Mouse (Mus musculus) heart, adult 2 months (tissue): Measurements from ENCODE around the gene Ubc.
A peak's percentile ranks its signal among the peaks of the same experiment; 100 is the strongest.

ENCODE experiments used
- CTCF ChIP-seq: fragments of 200-600 bp; IDR thresholded peaks from 2 replicates; pipeline ENCODE4 v1.8.1; 2022; ENCODE audit warnings: antibody characterized with exemption, mild to moderate bottlenecking, moderate library complexity
- EP300 ChIP-seq: fragments of 200-500 bp; IDR thresholded peaks from 2 replicates; pipeline ENCODE4 v1.6.1; 2011; ENCODE audit warnings: low read depth, low read length, control low read depth; ENCODE audit not compliant: insufficient read depth
- POLR2A ChIP-seq: fragments of 200-500 bp; IDR thresholded peaks from 2 replicates; pipeline ENCODE4 v1.6.1; 2011; ENCODE audit warnings: mild to moderate bottlenecking, low read depth, low read length, control low read depth; ENCODE audit not compliant: insufficient read depth

- TF ChIP-seq EP300 = no peak
- TF ChIP-seq CTCF = peak; percentile 93
- no peak for TF ChIP-seq POLR2A
Measured at GRCm38 (mm10) chr5:125348487-125348886, 41.5 kb downstream of the Ubc start.
